Mouse (Mus musculus): Measurements from ENCODE around the gene Tomm20l.

DNA sequence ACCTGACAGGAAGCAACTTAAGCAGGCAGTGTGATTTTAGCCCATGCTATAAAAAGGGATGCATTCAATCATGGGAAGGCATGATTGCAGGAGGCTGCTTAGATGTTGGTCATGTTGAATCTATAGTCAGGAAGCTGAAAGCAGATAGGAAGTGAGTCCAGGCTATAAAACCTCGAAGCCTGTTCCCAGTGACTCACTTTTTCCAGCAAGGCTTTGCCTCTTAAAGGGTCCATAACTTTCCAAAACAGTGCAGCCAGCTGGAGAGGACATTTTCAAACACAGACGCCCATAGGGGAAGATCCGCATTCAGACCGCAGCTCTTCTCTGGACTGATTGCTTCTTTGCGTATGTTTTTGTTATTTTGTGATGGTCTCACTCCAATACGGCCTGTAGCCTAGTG, 43.8 kb downstream of the Tomm20l start:
- no peak for TF ChIP-seq POLR2A (IDR thresholded peaks at IDR 0.05; ENCODE audit: extremely low read depth, insufficient read depth, low read length)
- TF ChIP-seq CTCF (IDR thresholded peaks at IDR 0.05; ENCODE audit: low read depth, low read length) = no peak

Data from liver, adult 2 months (tissue).